Mouse (Mus musculus) testis, adult 2 months (tissue): ENCODE data around the gene Gsg1.

Experiments
- CTCF ChIP-seq: fragments of 200-500 bp; IDR thresholded peaks from 2 replicates; pipeline ENCODE4 v1.5.1; 2012; ENCODE audit warnings: low read depth, mild to moderate bottlenecking, inconsistent platforms, low read length, moderate library complexity; ENCODE audit not compliant: control insufficient read depth, insufficient read depth, insufficient replicate concordance
- POLR2A ChIP-seq: fragments of 200-500 bp; IDR thresholded peaks from 2 replicates; pipeline ENCODE4 v1.6.1; 2012; ENCODE audit warnings: low read depth, mild to moderate bottlenecking, inconsistent platforms, low read length, moderate library complexity; ENCODE audit not compliant: control insufficient read depth

DNA sequence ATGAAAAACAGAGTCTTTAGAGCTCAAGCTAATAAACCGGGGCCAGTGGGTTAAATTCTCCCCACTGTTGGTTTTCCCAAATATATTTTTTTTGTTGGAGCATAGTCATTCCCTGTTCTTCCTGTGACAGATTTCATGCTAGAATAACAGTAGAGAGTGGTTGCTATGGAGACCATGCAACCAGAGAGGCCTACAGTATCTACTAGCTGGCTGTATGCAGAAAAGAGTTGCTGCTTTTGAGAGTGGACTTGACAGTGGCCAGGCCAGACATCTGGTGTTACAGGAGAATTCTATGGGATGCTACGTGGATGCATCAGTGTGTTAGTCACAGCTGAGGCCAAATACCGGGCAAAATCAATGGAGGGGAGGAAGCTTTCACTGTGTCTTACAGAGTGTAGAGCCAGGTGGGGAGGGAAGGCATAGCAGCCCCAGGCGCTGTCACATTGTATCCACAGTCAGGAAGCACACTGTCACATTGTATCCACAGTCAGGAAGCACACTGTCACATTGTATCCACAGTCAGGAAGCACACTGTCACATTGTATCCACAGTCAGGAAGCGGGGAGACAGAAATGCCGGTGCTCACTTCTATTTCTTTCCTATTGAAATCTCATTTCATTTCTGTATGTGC, 30.2 kb downstream of the Gsg1 start:
- no peak for TF ChIP-seq POLR2A
- TF ChIP-seq CTCF: no peak
